Mouse (Mus musculus) heart, embryonic 13.5 days (tissue): ENCODE results near the gene Rph3al. TPM values are rescaled to one million over a fixed set of nuclear protein-coding genes. Genes with fewer than 3 reads are reported as not detected.

ENCODE experiments used
- ATAC-seq: fragments of 200-750 bp; cut with Nextera tagmentation; 2 replicates; pipeline ENCODE4 v1.8.0; 2017; ENCODE audit warnings: moderate TSS enrichment; ENCODE audit not compliant: insufficient number of reproducible peaks, low FRiP score, low TSS enrichment; ENCODE audit errors: extremely low read depth
- H3K27ac ChIP-seq: fragments of 300-500 bp; sonication (generic); replicated peaks from 2 replicates; pipeline ENCODE4 v1.5.1; 2015; ENCODE audit warnings: moderate library complexity, mild to moderate bottlenecking, inconsistent platforms
- H3K27me3 ChIP-seq: fragments of 300-500 bp; sonication (generic); replicated peaks from 2 replicates; pipeline ENCODE4 v1.6.1; 2015; ENCODE audit warnings: mild to moderate bottlenecking, inconsistent platforms
- H3K36me3 ChIP-seq: fragments of 300-500 bp; sonication (generic); 2 replicates; pipeline ENCODE4 v1.6.1; 2015; ENCODE audit warnings: mild to moderate bottlenecking, inconsistent platforms
- H3K4me1 ChIP-seq: fragments of 300-500 bp; sonication (generic); 2 replicates; pipeline ENCODE4 v1.6.1; 2015; ENCODE audit warnings: inconsistent platforms
- H3K4me2 ChIP-seq: fragments of 300-500 bp; sonication (generic); 2 replicates; pipeline ENCODE4 v1.6.1; 2015; ENCODE audit warnings: inconsistent platforms, mild to moderate bottlenecking, moderate library complexity
- H3K4me3 ChIP-seq: fragments of 300-500 bp; sonication (generic); 2 replicates; pipeline ENCODE4 v1.5.1; 2015; ENCODE audit warnings: moderate library complexity, mild to moderate bottlenecking, inconsistent platforms
- H3K9ac ChIP-seq: fragments of 300-500 bp; sonication (generic); 2 replicates; pipeline ENCODE4 v1.6.1; 2015; ENCODE audit warnings: inconsistent platforms, mild to moderate bottlenecking, moderate library complexity
- H3K9me3 ChIP-seq: fragments of 300-500 bp; sonication (generic); 2 replicates; pipeline ENCODE4 v1.6.1; 2016; ENCODE audit warnings: inconsistent platforms
- WGBS: fragments of 180-500 bp; shearing (Covaris S2); methylation state at CpG from one replicate; pipeline ENCODE4 v1.1.7; 2015; ENCODE audit warnings: mixed read lengths; 5-methylcytosine and 5-hydroxymethylcytosine counted together
- polyA plus RNA-seq: library from polyadenylated mRNA; unstranded; fragments of >200 nt; fragmentation: Nextera tagmentation; extraction: Ambion mirVana; gene quantifications from 2 replicates; pipeline ENCODE4 v1.2.1, GENCODE M21; 2015

The Rph3al gene
- polyA plus RNA-seq, 1 experiment from 2014 or later, result 5.3 TPM

DNA sequence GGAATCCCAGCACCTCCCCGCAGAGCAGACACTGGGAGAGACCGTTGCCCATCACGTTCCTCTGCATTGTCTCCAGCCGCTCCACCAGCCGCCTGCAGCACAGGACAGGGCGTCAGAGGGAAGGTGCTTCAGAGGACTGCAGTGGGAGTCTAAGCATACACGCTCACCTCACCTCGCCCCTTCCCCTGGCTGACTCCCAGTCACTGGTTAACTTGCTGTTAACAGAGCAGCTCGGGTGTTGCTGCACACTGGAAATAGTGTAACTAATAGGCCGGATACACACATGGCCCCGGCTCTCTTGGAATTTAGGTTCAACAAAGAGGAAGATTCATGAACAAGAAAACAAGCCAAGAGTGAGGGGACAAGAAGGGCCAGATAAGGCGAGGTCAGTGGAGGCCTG lies 31.7 kb downstream of the Rph3al start:
- ATAC-seq, result no peak
- H3K36me3 ChIP-seq, result 0 out of 2 replicates have a peak, but pooled peaks cover 3% of the 10 kb centered on the region
- no peak overlapping the region for H3K27ac ChIP-seq
- H3K4me2 ChIP-seq, result no peak overlapping the region
- H3K9ac ChIP-seq, result no peak overlapping the region
- H3K9me3 ChIP-seq, result peaks cover 4% of the 10 kb centered on the region; the same call in 1 of the 2 replicates
- no peak overlapping the region for H3K4me3 ChIP-seq
- H3K27me3 ChIP-seq, result 0 out of 2 replicates have a peak, but pooled peaks cover 5% of the 10 kb centered on the region
- peaks cover 12% of the 10 kb centered on the region for H3K4me1 ChIP-seq
- WGBS, result 53% methylated on average over 12 of the region's 12 CpGs

- Histone ChIP-seq H3K9me3 (peaks cover 4% of the 10 kb centered on the region; the same call in 1 of the 2 replicates), H3K4me3 (no peak overlapping the region), H3K27me3 (0 out of 2 replicates have a peak, but pooled peaks cover 5% of the 10 kb centered on the region), H3K4me2 (no peak overlapping the region), H3K27ac (no peak overlapping the region), H3K36me3 (0 out of 2 replicates have a peak, but pooled peaks cover 3% of the 10 kb centered on the region), H3K9ac (no peak overlapping the region), H3K4me1 (peaks cover 12% of the 10 kb centered on the region)
- WGBS, result 67% methylated on average over 6 of the region's 6 CpGs
- no peak for ATAC-seq
Measured at GRCm38 (mm10) chr11:75904982-75905381, 33.2 kb downstream of the Rph3al start.

DNA sequence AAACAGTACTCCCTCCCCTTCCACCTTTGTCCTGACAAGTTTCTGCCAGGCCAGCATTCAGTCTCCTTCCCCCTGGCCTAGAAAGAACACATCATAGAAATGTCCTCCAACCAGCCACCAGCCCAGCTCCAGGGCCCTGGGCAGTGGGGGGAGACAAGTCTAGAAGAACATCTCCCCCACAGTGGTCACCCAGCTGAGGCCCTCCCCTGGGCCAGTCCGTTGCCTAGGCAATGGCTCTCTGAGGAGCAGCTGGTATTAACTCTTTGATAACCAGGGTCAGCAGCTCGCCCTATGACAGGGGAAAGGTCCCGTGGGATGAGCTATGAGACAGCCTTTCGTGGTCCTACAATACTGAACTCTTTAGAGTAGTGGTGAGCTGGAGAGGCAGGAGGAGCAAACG lies 33.7 kb downstream of the Rph3al start:
- Histone ChIP-seq H3K4me3 (no peak overlapping the region), H3K4me2 (no peak overlapping the region), H3K9ac (no peak overlapping the region), H3K36me3 (0 out of 2 replicates have a peak, but pooled peaks cover 3% of the 10 kb centered on the region), H3K9me3 (peaks cover 4% of the 10 kb centered on the region; the same call in 1 of the 2 replicates), H3K27me3 (0 out of 2 replicates have a peak, but pooled peaks cover 5% of the 10 kb centered on the region), H3K27ac (no peak overlapping the region), H3K4me1 (peaks cover 12% of the 10 kb centered on the region)
- WGBS, result 37% methylated on average over 5 of the region's 5 CpGs
- ATAC-seq, result no peak

- 0 out of 2 replicates have a peak, but pooled peaks cover 3% of the 10 kb centered on the region for H3K36me3 ChIP-seq
- WGBS, result 74% methylated on average over 3 of the region's 3 CpGs
- no peak overlapping the region for H3K4me2 ChIP-seq
- no peak overlapping the region for H3K27ac ChIP-seq
- H3K4me3 ChIP-seq, result no peak overlapping the region
- H3K9ac ChIP-seq, result no peak overlapping the region
- ATAC-seq, result no peak
- peaks cover 12% of the 10 kb centered on the region for H3K4me1 ChIP-seq
- H3K27me3 ChIP-seq, result 0 out of 2 replicates have a peak, but pooled peaks cover 6% of the 10 kb centered on the region
- peaks cover 4% of the 10 kb centered on the region; the same call in 1 of the 2 replicates for H3K9me3 ChIP-seq
Measured at GRCm38 (mm10) chr11:75903486-75903885, 34.7 kb downstream of the Rph3al start.

DNA sequence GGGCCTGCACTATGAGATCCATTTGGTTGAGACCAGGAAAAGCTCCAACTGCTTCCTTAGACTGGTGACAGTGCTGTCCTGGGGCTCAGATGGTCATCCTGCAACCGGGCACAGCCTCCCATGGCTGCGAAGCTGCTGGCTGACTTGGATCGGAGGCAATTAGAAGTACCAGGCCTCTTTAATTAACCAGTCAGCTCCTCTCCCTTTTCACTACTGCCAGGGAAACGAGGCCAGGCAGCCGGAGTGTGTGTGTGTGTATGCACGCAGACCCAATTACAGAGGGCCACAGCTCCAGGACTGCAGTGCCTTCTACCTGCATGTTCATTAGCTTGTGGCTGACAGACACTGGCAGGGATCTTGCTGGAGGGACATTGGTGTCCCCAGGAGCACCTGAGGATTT lies 36.9 kb downstream of the Rph3al start:
- Histone ChIP-seq H3K27ac (no peak overlapping the region), H3K4me1 (peaks cover 17% of the 10 kb centered on the region), H3K4me3 (no peak overlapping the region), H3K9ac (no peak overlapping the region), H3K36me3 (0 out of 2 replicates have a peak, but pooled peaks cover 3% of the 10 kb centered on the region), H3K9me3 (peaks cover 4% of the 10 kb centered on the region; the same call in 1 of the 2 replicates), H3K27me3 (0 out of 2 replicates have a peak, but pooled peaks cover 3% of the 10 kb centered on the region), H3K4me2 (no peak overlapping the region)
- ATAC-seq, result no peak
- WGBS, result 73% methylated on average over 6 of the region's 6 CpGs

- H3K4me3 ChIP-seq, result no peak overlapping the region
- H3K27ac ChIP-seq, result no peak overlapping the region
- 63% methylated on average over 9 of the region's 9 CpGs for WGBS
- 0 out of 2 replicates have a peak, but pooled peaks cover 3% of the 10 kb centered on the region for H3K27me3 ChIP-seq
- no peak overlapping the region for H3K9ac ChIP-seq
- H3K4me1 ChIP-seq, result peaks cover 16% of the 10 kb centered on the region
- H3K9me3 ChIP-seq, result peaks cover 4% of the 10 kb centered on the region; the same call in 1 of the 2 replicates
- H3K4me2 ChIP-seq, result no peak overlapping the region
- H3K36me3 ChIP-seq, result 0 out of 2 replicates have a peak, but pooled peaks cover 3% of the 10 kb centered on the region
- ATAC-seq, result no peak
Measured at GRCm38 (mm10) chr11:75899676-75900075, 38.6 kb downstream of the Rph3al start.

DNA sequence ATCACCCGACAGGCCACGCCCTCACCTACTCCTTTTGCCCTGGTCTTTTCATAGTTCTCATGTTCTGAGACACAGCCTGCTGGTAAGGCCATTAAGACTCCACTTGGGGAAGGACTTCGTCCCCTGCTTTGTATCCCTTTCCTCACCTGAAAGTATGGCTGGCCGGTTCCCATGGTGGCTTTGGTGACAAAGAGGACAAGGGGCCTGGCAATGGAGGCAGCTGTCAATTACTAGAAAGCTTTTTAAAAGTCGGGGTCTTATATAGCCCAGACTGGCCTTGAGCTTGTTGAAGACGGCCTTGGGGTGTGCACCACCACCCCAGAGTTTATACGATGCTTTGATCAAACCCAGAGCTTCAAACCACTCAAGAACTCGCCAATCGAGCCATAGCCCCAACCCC lies 39.7 kb downstream of the Rph3al start:
- no peak for ATAC-seq
- Histone ChIP-seq H3K36me3 (0 out of 2 replicates have a peak, but pooled peaks cover 3% of the 10 kb centered on the region), H3K9ac (no peak overlapping the region), H3K9me3 (peaks cover 3% of the 10 kb centered on the region; the same call in 1 of the 2 replicates), H3K27me3 (0 out of 2 replicates have a peak, but pooled peaks cover 3% of the 10 kb centered on the region), H3K27ac (no peak overlapping the region), H3K4me2 (no peak overlapping the region), H3K4me3 (no peak overlapping the region), H3K4me1 (peaks cover 8% of the 10 kb centered on the region; the same call in 1 of the 2 replicates)
- 84% methylated on average over 9 of the region's 9 CpGs for WGBS

DNA sequence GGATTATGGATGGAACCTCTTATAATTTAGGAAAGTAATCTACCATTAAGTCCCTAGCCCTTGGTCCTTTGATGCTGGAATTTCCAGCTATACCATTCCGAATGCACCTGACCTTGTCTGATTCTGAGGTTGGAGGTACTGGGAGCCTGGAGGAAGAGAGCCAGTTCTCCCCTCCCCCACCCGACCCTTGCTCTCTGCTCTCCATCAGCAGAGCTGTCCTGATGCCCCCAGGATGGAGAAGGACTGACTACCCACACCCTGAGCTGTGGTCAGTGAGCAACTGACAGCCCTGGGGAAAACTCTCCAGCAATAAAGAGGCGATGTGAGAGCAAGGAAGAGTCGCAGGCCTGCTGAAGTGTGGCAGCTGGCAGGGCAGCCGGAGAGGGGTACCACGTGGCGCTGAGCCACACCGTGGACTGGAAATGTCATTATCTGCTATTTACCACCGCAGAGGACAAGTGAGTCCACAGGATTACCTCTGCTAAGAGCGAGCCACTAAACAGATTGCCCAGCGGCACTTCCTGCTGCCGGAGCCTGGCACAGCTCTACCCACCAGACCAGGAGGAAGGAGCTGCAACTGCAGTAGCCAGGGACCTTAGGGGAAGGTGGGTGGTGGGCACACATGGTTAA lies 43.3 kb downstream of the Rph3al start:
- peaks cover 10% of the 10 kb centered on the region for H3K27me3 ChIP-seq
- 67% methylated on average over 12 of the region's 12 CpGs for WGBS
- H3K9ac ChIP-seq, result no peak overlapping the region
- H3K36me3 ChIP-seq, result no peaks in the 10 kb centered on the region
- H3K4me3 ChIP-seq, result no peak overlapping the region
- no peaks in the 10 kb centered on the region for H3K9me3 ChIP-seq
- H3K4me2 ChIP-seq, result no peak overlapping the region
- H3K27ac ChIP-seq, result no peak overlapping the region
- ATAC-seq, result no peak
- H3K4me1 ChIP-seq, result peaks cover 8% of the 10 kb centered on the region; the same call in 1 of the 2 replicates

- WGBS, result 66% methylated on average over 2 of the region's 2 CpGs
- H3K4me1 ChIP-seq, result peaks cover 8% of the 10 kb centered on the region; the same call in 1 of the 2 replicates
- H3K27me3 ChIP-seq, result peaks cover 10% of the 10 kb centered on the region
- no peaks in the 10 kb centered on the region for H3K36me3 ChIP-seq
- ATAC-seq, result no peak
- H3K4me3 ChIP-seq, result no peak overlapping the region
- no peak overlapping the region for H3K9ac ChIP-seq
- H3K9me3 ChIP-seq, result no peaks in the 10 kb centered on the region
- no peak overlapping the region for H3K27ac ChIP-seq
- no peak overlapping the region for H3K4me2 ChIP-seq
Measured at GRCm38 (mm10) chr11:75893956-75894355, 44.3 kb downstream of the Rph3al start.

GRCm38 (mm10) chr11:75887349-75887748 lies 50.9 kb downstream of the Rph3al start:
- WGBS, result 85% methylated on average over 3 of the region's 3 CpGs
- no peaks in the 10 kb centered on the region for H3K9me3 ChIP-seq
- no peak overlapping the region for H3K4me3 ChIP-seq
- no peak overlapping the region for H3K9ac ChIP-seq
- no peak overlapping the region for H3K27ac ChIP-seq
- ATAC-seq, result no peak
- H3K27me3 ChIP-seq, result peaks cover 11% of the 10 kb centered on the region
- no peak overlapping the region for H3K4me2 ChIP-seq
- H3K36me3 ChIP-seq, result no peaks in the 10 kb centered on the region
- H3K4me1 ChIP-seq, result no peaks in the 10 kb centered on the region

DNA sequence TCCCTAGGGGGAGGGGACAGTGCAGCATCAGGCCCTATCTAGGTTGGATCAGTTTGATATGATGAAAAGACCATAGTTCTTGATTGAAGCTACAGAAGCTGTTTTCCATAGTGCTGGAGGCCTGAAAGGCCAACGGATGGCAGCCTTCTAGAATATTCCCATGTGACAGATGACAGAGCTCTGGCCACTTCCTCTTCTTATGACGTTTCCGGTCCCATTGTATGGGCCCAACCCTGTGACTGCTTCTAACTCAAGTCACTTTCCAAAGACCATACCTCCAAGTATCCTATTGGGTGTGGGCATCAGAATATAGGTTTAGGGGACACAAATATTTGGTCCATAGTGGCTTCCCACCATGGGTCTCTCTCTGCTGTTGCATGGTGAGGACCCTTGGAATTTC lies 57.0 kb downstream of the Rph3al start:
- 75% methylated on average over 3 of the region's 3 CpGs for WGBS
- H3K27ac ChIP-seq, result no peak overlapping the region
- H3K9ac ChIP-seq, result no peak overlapping the region
- no peak overlapping the region for H3K4me2 ChIP-seq
- peaks cover 8% of the 10 kb centered on the region for H3K27me3 ChIP-seq
- no peak for ATAC-seq
- H3K4me3 ChIP-seq, result no peak overlapping the region
- H3K36me3 ChIP-seq, result no peaks in the 10 kb centered on the region
- no peaks in the 10 kb centered on the region for H3K9me3 ChIP-seq
- H3K4me1 ChIP-seq, result peaks cover 36% of the 10 kb centered on the region
